Mouse (Mus musculus) E14TG2a.4 (cell line): ENCODE data around the gene Cdh8.

Source experiments
- CTCF ChIP-seq: conservative IDR thresholded peaks from 2 replicates; pipeline ENCODE4 v1.5.1; 2014; ENCODE audit warnings: low read length
- NANOG ChIP-seq: IDR thresholded peaks from 2 replicates; pipeline ENCODE4 v1.6.1; 2014; ENCODE audit warnings: borderline replicate concordance, low read length, mixed read lengths
- POU5F1 ChIP-seq: IDR thresholded peaks from 2 replicates; pipeline ENCODE4 v1.6.1; 2014; ENCODE audit warnings: low read length, borderline replicate concordance

DNA sequence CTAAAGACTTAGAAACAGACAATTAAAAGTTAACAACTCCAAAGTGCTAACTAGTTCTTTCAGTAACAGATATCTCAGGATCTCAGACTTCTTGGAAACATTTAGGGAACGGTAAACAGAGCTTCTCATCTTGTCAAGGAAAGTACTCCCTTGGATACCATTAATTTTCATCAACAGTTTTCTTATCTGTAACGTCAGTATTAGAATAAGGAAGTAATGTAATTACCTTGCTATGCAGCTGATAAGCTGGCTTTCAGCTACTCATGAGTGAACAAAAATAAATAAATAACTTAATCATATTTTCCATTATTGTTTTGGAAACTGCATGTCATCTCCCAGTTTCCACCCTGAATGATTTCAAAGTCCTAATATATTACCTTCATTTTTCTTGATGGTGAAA lies 317.8 kb downstream of the Cdh8 start:
- TF ChIP-seq CTCF: no peak
- TF ChIP-seq NANOG: no peak
- no peak for TF ChIP-seq POU5F1
